Mouse (Mus musculus): ENCODE measurements at regions not wholly inside any gene's neighbourhood (a gene's known extent, or its start where the extent isn't known, plus 50 kb on each side); places are given as distances from the start of the nearest gene placed in this dataset.

DNA sequence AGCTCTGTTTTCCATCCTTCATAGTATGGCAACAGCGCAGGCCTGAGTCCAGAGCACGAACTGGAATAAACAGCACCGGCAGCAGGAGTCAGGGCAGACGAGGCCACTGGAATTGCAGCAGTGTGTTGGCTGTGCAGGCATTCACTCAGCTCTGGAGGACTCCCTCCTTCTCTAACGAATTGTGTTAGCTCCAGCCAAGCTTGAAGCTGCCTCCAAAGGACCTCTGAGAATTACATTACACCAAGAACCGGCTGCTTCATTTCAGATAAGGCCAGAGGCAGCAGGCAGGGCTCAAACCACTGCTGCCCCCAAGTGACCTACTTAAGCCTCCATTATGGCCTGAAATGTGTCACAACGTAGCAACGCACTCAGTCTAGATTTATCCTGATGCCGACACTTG, 162.5 kb upstream of the Igfbp7 start:
- TF ChIP-seq EP300 (optimal IDR thresholded peaks at IDR 0.05) (no peak), CTCF (IDR thresholded peaks at IDR 0.05; ENCODE audit: low read depth) (no peak)
